Mouse (Mus musculus) hindbrain, embryonic 10.5 days (tissue): ENCODE measurements around the gene Gpatch2. TPM values are rescaled to one million over a fixed set of nuclear protein-coding genes. Genes with fewer than 3 reads are reported as not detected.

Experiments
- DNase-seq: peaks from one replicate; pipeline ENCODE4 v3.0.0-alpha.2; 2017; ENCODE audit warnings: low spot score
- H3K27ac ChIP-seq: fragments of 300-500 bp; sonication (generic); 2 replicates; pipeline ENCODE4 v1.5.1; 2016; ENCODE audit warnings: mild to moderate bottlenecking, moderate library complexity
- H3K27me3 ChIP-seq: fragments of 300-500 bp; sonication (generic); 2 replicates; pipeline ENCODE4 v1.6.1; 2016; ENCODE audit warnings: mild to moderate bottlenecking; ENCODE audit not compliant: poor library complexity, insufficient read depth, severe bottlenecking
- H3K36me3 ChIP-seq: fragments of 300-500 bp; sonication (generic); 2 replicates; pipeline ENCODE4 v1.6.1; 2016; ENCODE audit warnings: mild to moderate bottlenecking, moderate library complexity
- H3K4me1 ChIP-seq: fragments of 300-500 bp; sonication (generic); replicated peaks from 2 replicates; pipeline ENCODE4 v1.6.1; 2016; ENCODE audit warnings: mild to moderate bottlenecking
- H3K4me3 ChIP-seq: fragments of 300-500 bp; sonication (generic); 2 replicates; pipeline ENCODE4 v1.5.1; 2016; ENCODE audit warnings: mild to moderate bottlenecking, moderate library complexity
- H3K9me3 ChIP-seq: fragments of 300-500 bp; sonication (generic); 2 replicates; pipeline ENCODE4 v1.6.1; 2016; ENCODE audit warnings: mild to moderate bottlenecking, moderate library complexity
- WGBS: fragments of 180-500 bp; shearing (Covaris S2); methylation state at CpG from one replicate; pipeline ENCODE4 v1.1.7; 2016; 5-methylcytosine and 5-hydroxymethylcytosine counted together
- polyA plus RNA-seq: library from polyadenylated mRNA; unstranded; fragments of >200 nt; fragmentation: Nextera tagmentation; extraction: Ambion mirVana; gene quantifications from 2 replicates; pipeline ENCODE4 v1.2.1, GENCODE M21; 2016

The Gpatch2 gene
- polyA plus RNA-seq, 1 experiment from 2014 or later: 25.0 TPM

DNA sequence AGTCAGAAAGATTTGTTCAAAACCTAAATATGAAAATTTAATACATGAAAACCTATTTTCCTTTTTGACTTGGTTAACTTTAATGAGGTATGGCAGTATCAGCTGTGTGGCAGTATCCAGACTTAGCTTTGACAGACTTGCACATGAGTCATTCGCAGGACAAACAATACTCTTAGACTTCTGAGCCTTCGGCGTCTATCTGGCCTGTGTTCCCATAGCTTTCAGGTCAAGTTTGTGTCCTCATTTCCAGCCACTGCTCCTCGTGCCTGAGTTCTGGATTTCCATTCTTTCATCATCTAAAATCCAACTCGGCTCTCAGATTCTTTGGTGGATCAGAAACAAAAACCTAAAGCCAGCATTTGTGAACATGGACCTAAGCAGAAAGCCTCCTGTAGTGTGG lies 79.2 kb downstream of the Gpatch2 start:
- 90% methylated on average over 5 of the region's 5 CpGs for WGBS
- H3K27me3 ChIP-seq: no peaks in the 10 kb centered on the region
- no peaks in the 10 kb centered on the region for H3K9me3 ChIP-seq
- H3K36me3 ChIP-seq: no peaks in the 10 kb centered on the region
- no peak overlapping the region for H3K27ac ChIP-seq
- DNase-seq: no peak
- H3K4me1 ChIP-seq: no peaks in the 10 kb centered on the region
- no peak overlapping the region for H3K4me3 ChIP-seq

DNA sequence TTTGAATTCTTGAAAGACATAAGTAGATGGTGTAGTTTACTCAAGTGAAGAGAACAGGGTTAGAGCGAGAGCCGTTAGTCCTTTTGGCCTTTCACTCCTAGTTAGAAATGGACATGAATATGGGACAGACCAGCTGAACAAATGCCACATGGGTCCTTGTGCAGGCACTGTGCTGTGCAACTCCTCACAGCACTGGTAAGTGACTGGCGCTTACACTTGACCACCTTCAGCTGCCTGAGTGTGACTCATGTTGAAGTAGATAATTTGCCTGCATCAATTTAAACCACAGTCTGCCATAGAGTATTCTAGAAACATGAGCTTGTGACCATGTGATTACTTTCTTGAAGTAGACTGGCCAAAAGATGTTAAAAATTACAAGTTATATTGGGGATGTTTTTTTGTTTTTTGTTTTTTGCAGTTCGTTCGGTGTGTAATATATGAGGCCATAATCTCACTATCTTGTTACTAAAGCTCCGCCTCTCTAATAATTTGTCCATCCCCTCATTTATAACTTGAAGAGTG lies 79.8 kb downstream of the Gpatch2 start:
- Histone ChIP-seq H3K27me3 (no peaks in the 10 kb centered on the region), H3K27ac (no peak overlapping the region), H3K4me1 (peaks cover under 1% of the 10 kb centered on the region; the same call in 1 of the 2 replicates), H3K36me3 (no peaks in the 10 kb centered on the region), H3K4me3 (no peak overlapping the region), H3K9me3 (no peaks in the 10 kb centered on the region)
- WGBS: 95% methylated on average over 6 of the region's 6 CpGs
- no peak for DNase-seq

DNA sequence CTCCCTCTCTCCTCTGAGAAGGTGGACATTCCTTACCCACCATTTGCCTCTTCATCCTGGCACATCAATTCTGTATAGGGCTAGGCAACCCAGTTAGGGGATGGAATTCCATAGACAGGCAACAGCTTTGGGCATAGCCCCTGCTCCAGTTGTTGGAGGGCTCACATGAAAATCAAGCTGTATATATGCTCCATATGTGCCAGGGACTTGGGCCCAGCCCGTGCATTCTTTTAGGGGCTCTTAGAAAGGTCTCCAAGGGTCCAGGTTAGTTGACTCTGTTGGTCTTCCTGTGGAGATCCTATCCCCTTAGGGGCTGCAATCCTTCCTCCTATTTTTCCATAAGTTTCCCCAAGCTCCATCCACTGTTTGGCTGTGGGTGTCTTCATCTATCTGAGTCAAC lies 80.4 kb downstream of the Gpatch2 start:
- Histone ChIP-seq H3K36me3 (no peaks in the 10 kb centered on the region), H3K27ac (no peak overlapping the region), H3K9me3 (no peaks in the 10 kb centered on the region), H3K4me1 (peaks cover 7% of the 10 kb centered on the region; the same call in 1 of the 2 replicates), H3K4me3 (no peak overlapping the region), H3K27me3 (no peaks in the 10 kb centered on the region)
- 91% methylated on average over 1 of the region's 1 CpGs for WGBS
- no peak for DNase-seq

DNA sequence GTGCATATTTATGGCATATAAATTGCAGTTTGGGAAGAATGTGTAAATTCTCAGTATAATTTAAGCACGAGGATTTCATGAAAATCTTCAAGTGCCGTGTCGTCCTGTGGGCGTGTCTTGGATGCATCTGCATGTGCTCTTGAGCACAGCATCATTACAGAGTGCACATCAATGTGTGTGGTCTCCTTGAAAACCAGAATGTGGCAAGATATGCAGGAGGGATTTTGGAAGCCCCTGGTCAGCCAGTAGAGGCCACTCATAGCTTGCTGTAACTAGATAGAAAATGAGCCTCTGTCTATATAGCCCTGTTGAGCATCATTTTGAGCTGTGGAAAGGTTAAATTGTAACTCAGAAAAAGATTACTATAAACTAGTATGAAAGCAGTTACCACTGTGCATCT lies 83.9 kb downstream of the Gpatch2 start:
- no peaks in the 10 kb centered on the region for H3K9me3 ChIP-seq
- H3K36me3 ChIP-seq: no peaks in the 10 kb centered on the region
- WGBS: 82% methylated on average over 4 of the region's 4 CpGs
- H3K27me3 ChIP-seq: no peaks in the 10 kb centered on the region
- DNase-seq: no peak
- no peak overlapping the region for H3K27ac ChIP-seq
- H3K4me3 ChIP-seq: no peak overlapping the region
- peaks cover 12% of the 10 kb centered on the region; the same call in 1 of the 2 replicates for H3K4me1 ChIP-seq

DNA sequence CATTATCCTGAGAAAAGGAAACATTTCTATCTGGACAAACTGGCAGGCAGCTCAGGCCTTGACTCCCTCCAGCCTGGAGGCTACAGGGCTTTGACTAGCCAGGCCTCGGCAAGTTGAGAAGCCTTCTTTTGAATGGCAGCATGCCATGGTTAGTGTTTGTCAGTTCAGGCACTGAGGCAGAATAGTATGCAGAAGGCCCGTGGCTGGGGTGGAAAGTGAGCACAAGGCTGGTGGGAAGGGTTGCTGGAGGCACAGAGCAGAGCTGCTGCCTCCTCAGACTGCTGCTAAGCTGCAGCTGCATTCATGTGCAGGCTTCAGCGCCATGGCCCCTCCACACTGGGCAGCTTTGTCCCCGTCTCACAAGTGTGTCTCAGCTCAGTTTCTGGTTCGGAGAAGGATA lies 85.3 kb downstream of the Gpatch2 start:
- Histone ChIP-seq H3K27me3 (no peaks in the 10 kb centered on the region), H3K36me3 (no peaks in the 10 kb centered on the region), H3K27ac (peak overlapping the region; percentile 64; the same call in 1 of the 2 replicates), H3K9me3 (no peaks in the 10 kb centered on the region), H3K4me1 (peaks cover 12% of the 10 kb centered on the region; the same call in 1 of the 2 replicates), H3K4me3 (no peak overlapping the region)
- WGBS: 56% methylated on average over 5 of the region's 5 CpGs
- no peak for DNase-seq

DNA sequence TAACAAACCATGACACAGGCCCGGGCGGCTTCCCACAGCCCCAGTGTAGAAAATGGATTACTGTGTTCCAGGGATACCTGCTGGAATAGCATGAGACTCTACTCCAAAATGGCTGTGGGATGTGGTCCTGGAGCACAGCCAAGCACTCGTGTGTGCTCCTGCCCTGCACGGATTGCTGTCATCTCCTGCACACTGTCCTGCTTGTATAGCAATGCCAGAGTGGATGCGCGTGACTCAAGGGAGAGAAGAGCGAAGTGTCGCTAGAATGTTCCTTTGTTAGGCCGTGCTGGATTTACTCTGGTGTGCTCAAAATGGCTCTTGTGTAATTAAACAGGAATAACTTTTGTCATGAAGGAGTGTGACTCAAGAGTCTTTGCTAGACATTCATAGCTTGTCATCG lies 87.9 kb downstream of the Gpatch2 start:
- no peak overlapping the region for H3K4me3 ChIP-seq
- no peak overlapping the region for H3K27ac ChIP-seq
- H3K36me3 ChIP-seq: peaks cover 17% of the 10 kb centered on the region
- no peak for DNase-seq
- 92% methylated on average over 10 of the region's 10 CpGs for WGBS
- no peaks in the 10 kb centered on the region for H3K27me3 ChIP-seq
- H3K4me1 ChIP-seq: peaks cover 19% of the 10 kb centered on the region; the same call in 1 of the 2 replicates
- H3K9me3 ChIP-seq: no peaks in the 10 kb centered on the region

DNA sequence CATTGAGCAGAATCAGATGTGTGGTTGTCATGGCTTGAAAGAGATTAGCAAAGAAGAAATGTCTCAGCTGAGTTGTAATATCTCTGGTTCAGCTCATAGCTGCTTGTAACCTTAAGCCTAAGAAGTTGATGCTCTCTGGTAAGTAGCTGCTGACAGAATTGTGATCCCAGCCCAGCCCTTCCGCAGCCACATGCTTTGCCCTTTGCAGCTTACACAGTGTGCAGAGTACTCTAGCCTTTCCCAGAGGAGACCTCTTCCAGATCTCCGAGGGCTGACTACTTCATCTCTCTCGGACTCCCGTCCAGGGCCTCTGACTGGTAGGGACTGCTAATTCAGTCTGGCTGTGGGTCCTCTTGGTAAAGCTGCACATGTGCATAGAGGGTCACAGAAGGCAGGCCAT lies 92.0 kb downstream of the Gpatch2 start:
- H3K27me3 ChIP-seq: no peaks in the 10 kb centered on the region
- peaks cover 17% of the 10 kb centered on the region for H3K36me3 ChIP-seq
- 0 out of 2 replicates have a peak overlapping the region, but pooled peaks have one; percentile 50 for H3K27ac ChIP-seq
- H3K4me3 ChIP-seq: no peak overlapping the region
- 0 out of 2 replicates have a peak, but pooled peaks cover 8% of the 10 kb centered on the region for H3K4me1 ChIP-seq
- no peaks in the 10 kb centered on the region for H3K9me3 ChIP-seq
- no peak for DNase-seq
- 88% methylated on average over 4 of the region's 4 CpGs for WGBS

DNA sequence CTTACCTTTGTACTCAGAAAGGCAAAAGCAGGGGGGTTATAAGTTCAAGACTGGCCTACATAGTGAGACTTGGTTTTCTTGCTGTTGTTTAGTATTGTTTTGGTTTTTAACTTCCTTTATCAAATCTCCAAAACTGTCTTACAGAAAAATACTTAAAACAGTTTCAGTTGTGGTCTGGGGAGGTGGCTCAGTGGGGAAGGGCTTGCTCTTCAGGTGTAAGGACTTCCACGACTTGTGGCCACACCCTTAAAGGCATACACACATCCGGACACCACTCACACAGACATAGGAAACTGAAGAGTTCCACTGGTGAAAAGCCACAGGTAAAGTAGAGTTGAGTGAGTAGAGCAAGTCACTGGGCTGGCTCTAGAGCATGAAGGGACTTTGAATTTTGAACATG lies 93.2 kb downstream of the Gpatch2 start:
- WGBS: 88% methylated on average over 2 of the region's 2 CpGs
- H3K9me3 ChIP-seq: no peaks in the 10 kb centered on the region
- DNase-seq: no peak

DNA sequence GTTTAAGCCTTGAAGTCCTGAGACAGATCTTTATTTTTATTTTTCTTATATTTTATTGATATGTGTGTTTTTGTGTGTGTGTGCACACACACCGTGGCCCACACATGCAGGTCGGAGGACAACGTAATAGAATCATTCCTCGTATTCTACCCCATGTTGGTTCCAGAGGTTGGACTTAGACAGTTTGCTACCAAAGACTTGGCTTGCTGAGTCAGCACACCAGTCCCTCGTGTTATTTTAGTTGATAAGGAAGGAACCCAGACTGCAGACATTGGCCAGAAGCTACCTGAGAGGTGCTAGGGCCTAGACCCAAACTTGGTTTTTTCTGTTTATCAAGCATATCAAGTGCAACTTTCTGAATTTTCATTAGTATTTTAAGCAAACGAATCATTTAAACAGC lies 95.8 kb downstream of the Gpatch2 start:
- Histone ChIP-seq H3K36me3 (peaks cover 13% of the 10 kb centered on the region), H3K27me3 (no peaks in the 10 kb centered on the region), H3K9me3 (no peaks in the 10 kb centered on the region), H3K27ac (no peak overlapping the region), H3K4me3 (no peak overlapping the region), H3K4me1 (0 out of 2 replicates have a peak, but pooled peaks cover 8% of the 10 kb centered on the region)
- WGBS: 92% methylated on average over 6 of the region's 6 CpGs
- DNase-seq: no peak

More for the DNA sequence above, 93.2 kb downstream of the Gpatch2 start:
- no peak overlapping the region for H3K4me3 ChIP-seq
- H3K4me1 ChIP-seq: 0 out of 2 replicates have a peak, but pooled peaks cover 8% of the 10 kb centered on the region
- H3K27me3 ChIP-seq: no peaks in the 10 kb centered on the region
- H3K27ac ChIP-seq: no peak overlapping the region
- peaks cover 17% of the 10 kb centered on the region for H3K36me3 ChIP-seq

DNA sequence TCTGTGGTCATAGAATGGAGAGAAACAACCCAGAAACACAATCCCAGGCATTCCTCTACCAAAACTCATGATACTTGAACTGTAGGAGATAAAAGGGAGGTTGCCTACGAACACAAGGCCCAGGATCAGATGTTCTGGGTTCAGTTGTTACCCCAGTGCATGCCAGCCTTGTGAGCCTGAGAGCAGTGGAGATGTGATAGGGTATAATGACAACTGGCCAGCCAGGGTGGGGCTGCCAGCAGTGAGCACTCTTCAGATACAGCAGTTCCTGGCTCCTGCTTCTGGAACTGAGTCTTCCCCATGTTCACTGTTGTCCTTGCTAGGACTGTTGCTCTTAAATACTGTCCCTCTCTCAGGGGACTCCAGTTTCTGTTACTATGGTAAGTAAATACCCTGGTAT lies 98.0 kb downstream of the Gpatch2 start:
- H3K27ac ChIP-seq: no peak overlapping the region
- no peak for DNase-seq
- no peaks in the 10 kb centered on the region for H3K36me3 ChIP-seq
- no peaks in the 10 kb centered on the region for H3K9me3 ChIP-seq
- no peak overlapping the region for H3K4me3 ChIP-seq
- no peaks in the 10 kb centered on the region for H3K4me1 ChIP-seq
- 85% methylated on average over 1 of the region's 1 CpGs for WGBS
- no peaks in the 10 kb centered on the region for H3K27me3 ChIP-seq

DNA sequence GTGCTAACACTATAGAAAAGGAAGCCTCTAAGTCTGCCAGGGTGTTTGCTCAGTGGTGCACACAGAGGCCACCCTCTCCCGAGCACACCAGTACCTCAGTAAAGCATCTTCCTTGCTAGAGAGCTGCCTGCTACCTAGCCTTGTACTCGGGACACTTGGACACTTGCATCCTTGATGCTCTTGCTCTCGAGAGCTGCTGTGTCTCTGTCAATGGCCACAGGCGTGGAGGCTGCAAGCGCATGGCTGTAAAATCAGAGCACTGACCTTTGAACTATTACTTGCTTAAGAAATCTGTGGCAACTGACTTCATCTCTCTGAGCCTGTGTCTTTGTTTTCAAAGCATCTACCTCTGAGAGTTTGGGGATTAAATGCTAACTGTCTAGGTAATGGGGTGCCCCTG lies 98.5 kb downstream of the Gpatch2 start:
- H3K27me3 ChIP-seq: no peaks in the 10 kb centered on the region
- H3K9me3 ChIP-seq: no peaks in the 10 kb centered on the region
- no peak for DNase-seq
- H3K36me3 ChIP-seq: no peaks in the 10 kb centered on the region
- WGBS: 79% methylated on average over 5 of the region's 5 CpGs
- no peak overlapping the region for H3K4me3 ChIP-seq
- no peaks in the 10 kb centered on the region for H3K4me1 ChIP-seq
- no peak overlapping the region for H3K27ac ChIP-seq

DNA sequence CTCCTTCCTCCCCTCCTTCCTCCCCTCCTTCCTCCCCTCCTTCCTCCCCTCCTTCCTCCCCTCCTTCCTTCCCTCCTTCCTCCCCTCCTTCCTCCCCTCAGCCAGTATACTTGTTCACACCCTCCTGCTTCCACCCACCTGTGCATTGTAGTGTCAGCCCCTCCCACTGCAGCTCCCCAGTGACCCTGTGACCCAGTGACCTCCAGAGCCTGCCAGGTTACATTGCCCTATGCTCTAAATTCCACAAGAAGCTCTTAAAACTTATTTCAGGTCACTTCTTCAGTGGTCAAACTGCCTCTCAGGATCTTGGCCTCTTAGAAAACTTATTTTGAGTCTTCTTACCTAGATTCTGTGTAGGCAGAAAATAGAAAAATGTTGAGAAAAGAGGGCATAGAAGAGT lies 99.2 kb downstream of the Gpatch2 start:
- Histone ChIP-seq H3K36me3 (peaks cover 4% of the 10 kb centered on the region; the same call in 1 of the 2 replicates), H3K9me3 (no peaks in the 10 kb centered on the region), H3K27ac (no peak overlapping the region), H3K27me3 (no peaks in the 10 kb centered on the region), H3K4me1 (no peaks in the 10 kb centered on the region), H3K4me3 (no peak overlapping the region)
- no peak for DNase-seq

DNA sequence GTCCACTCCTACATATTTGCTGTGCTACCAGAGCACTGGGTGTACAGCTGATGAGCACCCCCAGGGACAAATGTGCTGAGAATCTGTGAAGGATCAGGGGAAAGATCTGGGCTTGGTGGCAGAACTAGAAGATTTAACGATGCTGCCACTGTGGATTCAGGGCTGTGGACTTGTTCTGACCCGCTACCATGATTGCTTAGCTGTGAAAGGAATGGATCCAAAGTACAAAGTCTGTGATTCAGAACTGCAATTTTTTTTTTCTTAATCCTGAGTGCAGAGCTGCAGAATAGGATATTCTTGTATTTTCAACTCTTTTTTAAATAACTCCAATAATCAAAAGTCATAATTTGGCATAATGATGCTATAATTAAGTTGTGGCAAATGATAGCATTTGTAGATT lies 100.5 kb downstream of the Gpatch2 start:
- Histone ChIP-seq H3K4me3 (no peak overlapping the region), H3K27ac (no peak overlapping the region), H3K4me1 (no peaks in the 10 kb centered on the region), H3K27me3 (no peaks in the 10 kb centered on the region), H3K9me3 (no peaks in the 10 kb centered on the region), H3K36me3 (peaks cover 5% of the 10 kb centered on the region; the same call in 1 of the 2 replicates)
- DNase-seq: no peak
- WGBS: 92% methylated on average over 2 of the region's 2 CpGs

DNA sequence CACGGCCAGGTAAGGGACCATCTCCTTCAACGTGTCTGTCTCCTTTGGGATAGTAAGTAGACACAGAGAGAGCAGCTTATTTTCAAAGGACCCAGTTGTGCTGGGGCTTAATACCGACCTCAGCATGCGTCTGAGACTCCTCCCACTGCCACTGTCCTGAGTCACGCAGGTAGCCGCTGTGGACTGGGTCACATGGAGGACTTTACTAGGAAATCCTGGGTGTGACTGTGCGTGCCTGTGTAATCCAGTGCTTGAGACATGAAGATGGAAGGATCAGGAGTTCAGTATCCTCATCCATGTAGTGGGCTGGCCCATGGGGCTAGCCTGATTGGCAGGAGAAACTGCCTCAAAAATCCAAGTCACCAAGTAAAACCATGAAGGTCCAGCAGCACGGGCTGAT lies 101.2 kb downstream of the Gpatch2 start:
- H3K4me3 ChIP-seq: no peak overlapping the region
- peaks cover 5% of the 10 kb centered on the region; the same call in 1 of the 2 replicates for H3K36me3 ChIP-seq
- no peaks in the 10 kb centered on the region for H3K4me1 ChIP-seq
- no peak for DNase-seq
- 84% methylated on average over 8 of the region's 8 CpGs for WGBS
- H3K9me3 ChIP-seq: no peaks in the 10 kb centered on the region
- no peaks in the 10 kb centered on the region for H3K27me3 ChIP-seq
- H3K27ac ChIP-seq: no peak overlapping the region
